Mouse (Mus musculus) midbrain, embryonic 14.5 days (tissue): ENCODE measurements around the gene Gcsh. TPM values are rescaled to one million over a fixed set of nuclear protein-coding genes. Genes with fewer than 3 reads are reported as not detected.

Source experiments
- ATAC-seq: fragments of 200-750 bp; cut with Nextera tagmentation; 2 replicates; pipeline ENCODE4 v1.8.0; 2017; ENCODE audit warnings: moderate number of reproducible peaks, moderate library complexity; ENCODE audit not compliant: low FRiP score, low TSS enrichment
- DNase-seq: peaks from one replicate; pipeline ENCODE4 v3.0.0-alpha.2; 2015
- H3K27ac ChIP-seq: fragments of 300-500 bp; sonication (generic); replicated peaks from 2 replicates; pipeline ENCODE4 v1.5.1; 2014; ENCODE audit warnings: mild to moderate bottlenecking, low read depth, low read length, moderate library complexity
- H3K27me3 ChIP-seq: fragments of 300-500 bp; sonication (generic); 2 replicates; pipeline ENCODE4 v1.6.1; 2014; ENCODE audit warnings: low read length, control low read depth, mixed read lengths; ENCODE audit not compliant: control insufficient read depth, insufficient read depth
- H3K36me3 ChIP-seq: fragments of 300-500 bp; sonication (generic); 2 replicates; pipeline ENCODE4 v1.6.1; 2014; ENCODE audit warnings: low read length, control low read depth; ENCODE audit not compliant: control insufficient read depth, insufficient read depth
- H3K4me1 ChIP-seq: fragments of 300-500 bp; sonication (generic); 2 replicates; pipeline ENCODE4 v1.6.1; 2014; ENCODE audit warnings: mild to moderate bottlenecking, antibody characterized with exemption, low read length, control low read depth; ENCODE audit not compliant: control insufficient read depth, insufficient read depth
- H3K4me2 ChIP-seq: fragments of 300-500 bp; sonication (generic); 2 replicates; pipeline ENCODE4 v1.6.1; 2014; ENCODE audit warnings: mild to moderate bottlenecking, low read length, moderate library complexity
- H3K4me3 ChIP-seq: fragments of 300-500 bp; sonication (generic); replicated peaks from 2 replicates; pipeline ENCODE4 v1.5.1; 2014; ENCODE audit warnings: low read depth, low read length
- H3K9ac ChIP-seq: fragments of 300-500 bp; sonication (generic); replicated peaks from 2 replicates; pipeline ENCODE4 v1.6.1; 2014; ENCODE audit warnings: mild to moderate bottlenecking, low read length, moderate library complexity
- H3K9me3 ChIP-seq: fragments of 300-500 bp; sonication (generic); 2 replicates; pipeline ENCODE4 v1.6.1; 2016; ENCODE audit warnings: low read length, control low read depth, mixed read lengths; ENCODE audit not compliant: control insufficient read depth
- WGBS: fragments of 180-500 bp; shearing (Covaris S2); extraction: QIAGEN DNeasy Blood & Tissue Kit; methylation state at CpG from one replicate; pipeline ENCODE4 v1.1.7; 2014; 5-methylcytosine and 5-hydroxymethylcytosine counted together
- polyA plus RNA-seq: library from polyadenylated mRNA; unstranded; fragments of >200 nt; fragmentation: Nextera tagmentation; extraction: Ambion mirVana; gene quantifications from 2 replicates; pipeline ENCODE4 v1.2.1, GENCODE M21; 2014

The Gcsh gene
- polyA plus RNA-seq, 1 experiment from 2014 or later, result 87.5 TPM

DNA sequence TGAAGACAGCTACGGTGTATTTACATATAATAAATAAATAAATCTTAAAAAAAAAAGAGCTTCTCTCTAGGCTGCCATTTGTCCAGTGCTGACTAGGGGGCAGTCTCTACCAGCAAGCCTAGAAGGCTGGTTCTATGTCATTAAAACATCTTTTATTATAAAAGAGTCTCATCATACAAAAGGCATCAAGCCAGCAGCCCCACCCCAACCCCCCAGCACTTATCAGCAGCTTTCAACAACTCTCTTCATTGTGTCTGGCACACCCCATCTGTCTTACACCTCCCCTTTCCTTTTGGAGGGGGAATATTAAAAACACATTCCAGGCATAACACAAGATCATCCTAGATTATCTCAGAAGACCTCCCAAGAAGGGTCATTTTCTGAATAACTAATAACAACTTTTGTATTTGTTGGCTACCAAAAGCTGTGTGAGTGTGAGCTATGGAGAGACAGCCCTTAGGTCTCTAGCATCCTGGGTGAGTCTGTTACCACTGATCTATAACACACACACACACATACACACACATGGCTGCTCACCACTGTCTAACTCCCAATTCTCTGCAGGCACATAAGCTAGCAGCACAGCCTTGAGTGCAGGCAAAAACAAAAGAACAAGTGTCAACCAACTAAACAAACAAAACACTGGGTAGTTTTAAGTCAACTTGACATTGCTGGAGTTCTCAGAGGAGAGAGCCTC lies 29.1 kb upstream of the Gcsh start:
- Histone ChIP-seq H3K4me3 (no peak overlapping the region), H3K27ac (no peak overlapping the region), H3K36me3 (no peaks in the 10 kb centered on the region), H3K27me3 (no peaks in the 10 kb centered on the region), H3K9ac (no peak overlapping the region), H3K9me3 (no peaks in the 10 kb centered on the region), H3K4me2 (no peak overlapping the region), H3K4me1 (no peaks in the 10 kb centered on the region)
- DNase-seq (no peak), ATAC-seq (no peak)
- 79% methylated on average over 1 of the region's 1 CpGs for WGBS

DNA sequence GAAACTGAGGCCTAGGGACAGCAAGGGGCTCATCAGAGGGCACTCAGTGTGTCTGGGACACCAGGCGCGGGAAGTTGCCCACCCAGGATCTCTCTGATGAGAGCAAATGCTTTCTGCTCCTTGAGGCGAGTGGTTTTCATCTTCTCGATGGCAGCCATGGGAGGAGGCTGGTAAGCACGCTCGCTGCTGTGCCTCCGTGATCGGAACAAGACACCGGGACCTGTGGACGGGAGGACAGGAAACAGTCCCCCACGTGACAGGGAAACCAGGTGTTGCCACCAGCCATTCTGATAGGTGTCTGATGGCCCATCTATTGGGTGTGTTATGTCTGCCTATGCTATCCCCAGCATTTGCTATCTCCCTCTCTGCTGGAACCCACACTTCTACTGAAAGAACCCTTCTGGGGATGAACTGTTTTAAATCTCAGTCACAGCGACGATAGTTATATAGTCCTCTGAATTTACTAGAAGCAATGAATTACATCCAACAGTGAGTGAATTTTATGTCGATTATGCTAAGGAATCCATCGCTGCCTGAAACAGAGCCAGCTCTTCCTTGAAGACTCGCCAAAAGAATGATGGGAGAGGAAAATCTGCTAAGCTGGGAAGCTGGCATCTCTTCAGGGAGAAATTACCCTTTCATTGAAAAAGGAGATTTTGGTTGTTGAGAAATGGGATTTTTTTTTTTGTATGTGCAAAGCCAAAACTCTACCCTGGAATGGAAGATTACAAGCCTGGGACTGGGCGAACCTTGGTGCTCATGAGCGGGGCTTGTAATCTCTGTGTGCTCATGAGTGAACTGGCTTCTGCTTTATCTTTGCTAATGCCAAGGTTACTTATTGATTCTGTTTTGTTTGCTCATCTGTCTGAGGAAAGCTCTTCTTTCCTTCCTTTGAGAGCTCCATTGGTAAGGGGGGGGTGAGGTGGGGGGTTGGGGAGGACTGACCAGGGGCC lies 26.3 kb upstream of the Gcsh start:
- H3K4me2 ChIP-seq, result no peak overlapping the region
- no peaks in the 10 kb centered on the region for H3K27me3 ChIP-seq
- peak; percentile 9 for DNase-seq
- H3K36me3 ChIP-seq, result no peaks in the 10 kb centered on the region
- H3K27ac ChIP-seq, result no peak overlapping the region
- H3K4me1 ChIP-seq, result no peaks in the 10 kb centered on the region
- H3K4me3 ChIP-seq, result no peak overlapping the region
- ATAC-seq, result no peak
- H3K9ac ChIP-seq, result no peak overlapping the region
- no peaks in the 10 kb centered on the region for H3K9me3 ChIP-seq
- 85% methylated on average over 18 of the region's 18 CpGs for WGBS

DNA sequence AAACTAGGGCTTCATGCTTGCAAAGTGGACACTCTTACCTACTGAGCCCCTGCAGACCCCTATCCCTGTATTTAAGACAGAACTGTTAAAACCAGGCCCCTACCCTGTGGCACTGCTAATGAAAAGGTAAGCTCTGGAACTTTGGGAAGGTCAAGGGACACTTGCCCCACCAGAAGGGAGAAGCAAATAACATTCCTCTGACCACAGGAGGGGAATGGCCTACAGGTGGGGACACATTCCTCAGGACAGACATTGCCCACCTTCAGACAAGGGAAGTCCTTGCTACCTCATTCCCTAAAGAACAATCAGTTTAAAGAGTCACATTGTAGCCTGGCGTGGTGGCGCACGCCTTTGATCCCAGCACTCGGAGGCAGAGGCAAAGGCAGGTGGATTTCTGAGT lies 24.6 kb upstream of the Gcsh start:
- no peak for DNase-seq

DNA sequence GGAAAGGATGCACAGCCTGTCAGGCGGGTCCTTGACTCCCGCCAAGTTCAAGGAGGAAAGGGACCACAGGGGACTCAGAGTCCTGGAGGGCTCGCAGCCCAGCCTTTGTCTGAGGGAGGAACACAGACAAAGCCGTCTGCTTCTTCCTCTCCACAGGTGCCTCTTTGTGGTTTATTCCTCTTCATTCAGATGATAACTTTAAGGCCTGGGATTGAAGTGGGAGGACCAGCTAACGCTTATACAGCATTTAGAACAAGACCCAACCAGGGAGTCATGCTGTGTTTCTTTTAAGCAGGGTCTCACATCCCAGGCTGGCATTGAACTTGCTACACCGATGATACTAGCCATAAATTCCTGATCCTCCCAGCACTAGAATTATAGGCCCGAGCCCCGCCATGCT lies 23.7 kb upstream of the Gcsh start:
- H3K9me3 ChIP-seq, result no peaks in the 10 kb centered on the region
- no peaks in the 10 kb centered on the region for H3K36me3 ChIP-seq
- H3K4me1 ChIP-seq, result no peaks in the 10 kb centered on the region
- no peaks in the 10 kb centered on the region for H3K27me3 ChIP-seq
- H3K27ac ChIP-seq, result no peak overlapping the region
- no peak for DNase-seq
- H3K9ac ChIP-seq, result no peak overlapping the region
- H3K4me3 ChIP-seq, result no peak overlapping the region
- WGBS, result 27% methylated on average over 8 of the region's 8 CpGs
- no peak for ATAC-seq
- no peak overlapping the region for H3K4me2 ChIP-seq

More for the DNA sequence above, 24.6 kb upstream of the Gcsh start:
- no peak overlapping the region for H3K9ac ChIP-seq
- no peak for ATAC-seq
- H3K27me3 ChIP-seq, result no peaks in the 10 kb centered on the region
- H3K27ac ChIP-seq, result no peak overlapping the region
- no peak overlapping the region for H3K4me3 ChIP-seq
- H3K36me3 ChIP-seq, result no peaks in the 10 kb centered on the region
- no peaks in the 10 kb centered on the region for H3K4me1 ChIP-seq
- WGBS, result 87% methylated on average over 4 of the region's 4 CpGs
- H3K4me2 ChIP-seq, result no peak overlapping the region
- H3K9me3 ChIP-seq, result no peaks in the 10 kb centered on the region

DNA sequence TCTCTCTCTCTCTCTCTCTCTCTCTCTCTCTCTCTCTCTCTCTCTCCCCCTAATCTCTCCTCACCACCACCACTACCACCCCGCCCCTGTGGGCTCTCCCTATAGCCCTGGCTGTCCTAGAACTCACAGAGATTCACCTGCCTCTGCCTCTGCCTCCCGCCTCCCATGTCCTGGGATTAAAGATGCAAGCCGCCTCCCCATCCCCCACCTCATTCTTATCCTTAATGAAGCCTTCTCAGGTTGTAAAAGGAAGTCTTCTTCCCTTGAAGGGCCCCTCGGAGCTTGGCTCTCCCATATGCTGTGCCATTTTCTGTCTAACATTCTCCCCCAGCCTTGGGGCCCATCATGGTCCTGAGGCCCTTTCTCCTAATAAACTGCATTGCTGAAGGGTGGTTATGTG lies 22.3 kb upstream of the Gcsh start:
- no peak overlapping the region for H3K4me3 ChIP-seq
- DNase-seq (no peak), ATAC-seq (no peak)
- no peak overlapping the region for H3K4me2 ChIP-seq
- no peaks in the 10 kb centered on the region for H3K27me3 ChIP-seq
- H3K4me1 ChIP-seq, result no peaks in the 10 kb centered on the region
- WGBS, result 59% methylated on average over 4 of the region's 4 CpGs
- H3K9me3 ChIP-seq, result no peaks in the 10 kb centered on the region
- H3K36me3 ChIP-seq, result no peaks in the 10 kb centered on the region
- no peak overlapping the region for H3K27ac ChIP-seq
- H3K9ac ChIP-seq, result no peak overlapping the region

DNA sequence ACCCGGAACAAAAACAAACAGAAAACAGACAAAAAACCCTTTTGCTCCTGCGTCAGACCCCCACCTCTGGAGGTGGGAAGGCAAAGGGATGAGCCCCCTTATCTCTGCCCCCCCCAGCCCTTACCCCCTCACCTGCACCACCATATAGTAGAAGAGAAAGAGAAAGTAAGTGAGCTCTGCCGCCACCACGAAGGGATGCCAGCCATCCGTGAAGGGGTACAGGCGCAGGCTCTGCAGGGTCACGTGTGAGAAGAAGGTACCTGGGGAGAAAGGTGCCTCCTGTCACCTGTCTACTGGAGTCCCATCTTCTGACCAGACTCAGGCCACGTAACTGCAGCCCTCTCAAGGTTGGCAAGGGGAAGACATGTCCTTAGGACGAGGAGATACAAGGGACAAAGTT lies 18.0 kb upstream of the Gcsh start:
- ATAC-seq (no peak), DNase-seq (no peak)
- Histone ChIP-seq H3K27me3 (no peaks in the 10 kb centered on the region), H3K9ac (no peak overlapping the region), H3K27ac (no peak overlapping the region), H3K9me3 (no peaks in the 10 kb centered on the region), H3K4me1 (no peaks in the 10 kb centered on the region), H3K4me3 (no peak overlapping the region), H3K36me3 (no peaks in the 10 kb centered on the region), H3K4me2 (no peak overlapping the region)
- WGBS, result 86% methylated on average over 9 of the region's 9 CpGs

DNA sequence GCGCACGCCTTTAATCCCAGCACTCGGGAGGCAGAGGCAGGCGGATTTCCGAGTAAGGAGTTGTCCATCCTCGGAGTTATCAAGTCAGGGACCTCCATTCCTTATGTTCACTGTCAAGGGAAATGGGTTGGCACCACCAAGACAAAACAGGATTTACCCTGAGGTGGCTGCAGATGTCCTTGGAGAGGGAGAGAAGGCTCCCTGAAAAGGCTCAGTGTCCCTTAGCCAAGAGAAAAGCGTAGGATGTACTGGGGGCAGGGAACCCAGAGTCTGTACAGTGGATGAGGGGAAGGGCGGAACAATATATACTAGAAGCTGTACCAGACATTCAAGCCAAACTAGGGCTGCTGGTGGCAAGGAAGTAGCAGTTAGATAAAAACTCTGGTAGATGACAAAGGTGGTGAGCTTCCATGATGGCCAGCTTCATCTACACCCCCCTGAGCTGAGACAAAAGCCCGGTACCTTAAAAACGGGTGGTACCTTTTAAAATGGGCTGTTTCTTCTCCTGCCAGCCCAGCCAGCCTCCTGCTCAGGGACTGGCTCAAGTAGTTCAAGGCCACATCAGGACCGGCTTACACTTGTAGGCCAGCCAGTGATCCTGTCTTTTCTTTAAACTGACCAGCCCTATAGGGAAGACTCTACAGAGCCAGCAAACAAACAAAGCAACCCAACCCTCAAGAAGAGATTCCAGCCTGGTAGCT lies 829 bp upstream of the Gcsh start:
- Histone ChIP-seq H3K27me3 (no peaks in the 10 kb centered on the region), H3K27ac (no peak overlapping the region), H3K9me3 (no peaks in the 10 kb centered on the region), H3K36me3 (no peaks in the 10 kb centered on the region), H3K4me3 (peak overlapping the region; percentile 63), H3K4me1 (peaks cover 7% of the 10 kb centered on the region; the same call in 1 of the 2 replicates), H3K4me2 (peak overlapping the region; percentile 81), H3K9ac (no peak overlapping the region)
- no peak for DNase-seq
- WGBS, result 65% methylated on average over 11 of the region's 11 CpGs
- no peak for ATAC-seq

DNA sequence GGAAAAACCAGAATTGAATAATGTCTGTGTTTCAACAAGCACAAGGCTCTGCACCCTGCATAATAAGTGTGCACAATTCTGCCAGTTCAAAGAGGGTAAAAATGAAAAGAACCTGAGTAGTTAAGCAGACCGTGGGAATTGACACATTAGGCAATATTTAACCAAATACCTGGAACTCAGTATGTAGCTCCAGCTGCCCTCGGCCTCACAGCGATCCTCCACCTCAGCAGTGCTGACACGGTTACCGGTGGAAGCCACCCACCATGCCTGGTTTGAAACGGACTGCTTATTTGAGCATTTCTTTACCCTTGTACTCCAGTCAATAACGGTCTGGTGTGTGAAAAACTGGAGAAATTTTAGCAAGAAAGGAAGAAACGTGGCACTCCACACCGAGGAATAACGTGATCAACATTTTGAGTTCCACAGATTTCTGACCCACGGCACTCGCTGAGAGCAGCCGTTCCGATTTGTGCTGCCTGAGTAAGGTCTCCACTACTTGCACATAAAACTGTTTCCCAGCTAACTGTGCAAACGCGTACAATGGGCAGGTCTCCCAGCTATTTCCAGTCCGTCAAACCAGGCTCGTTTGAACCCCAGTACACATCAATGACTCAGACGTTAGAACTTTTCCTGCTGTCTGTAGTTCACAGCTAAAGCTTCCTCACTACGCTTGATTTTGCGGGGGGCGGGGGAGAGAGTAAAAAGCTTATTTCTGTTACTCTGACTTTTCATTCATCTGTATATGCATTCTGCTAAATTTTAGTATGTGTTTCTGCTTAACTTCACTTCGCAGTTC lies 963 bp downstream of the Gcsh start:
- peak overlapping the region; percentile 81 for H3K4me2 ChIP-seq
- 13% methylated on average over 23 of the region's 23 CpGs for WGBS
- H3K9ac ChIP-seq, result peak overlapping the region; percentile 55
- H3K36me3 ChIP-seq, result 0 out of 2 replicates have a peak, but pooled peaks cover under 1% of the 10 kb centered on the region
- DNase-seq (peak; percentile 13), ATAC-seq (no peak)
- peaks cover 7% of the 10 kb centered on the region; the same call in 1 of the 2 replicates for H3K4me1 ChIP-seq
- H3K27ac ChIP-seq, result no peak overlapping the region
- no peaks in the 10 kb centered on the region for H3K27me3 ChIP-seq
- H3K4me3 ChIP-seq, result peak overlapping the region; percentile 63
- no peaks in the 10 kb centered on the region for H3K9me3 ChIP-seq
